Mouse (Mus musculus) hindbrain, embryonic 15.5 days (tissue): Measurements from ENCODE around the gene Numb. TPM values are rescaled to one million over a fixed set of nuclear protein-coding genes. Genes with fewer than 3 reads are reported as not detected.

Experiments
- ATAC-seq: fragments of 200-750 bp; cut with Nextera tagmentation; 2 replicates; pipeline ENCODE4 v1.8.0; 2017; ENCODE audit warnings: low read depth, moderate number of reproducible peaks, moderate TSS enrichment; ENCODE audit not compliant: low FRiP score
- H3K27ac ChIP-seq: fragments of 300-500 bp; sonication (generic); replicated peaks from 2 replicates; pipeline ENCODE4 v1.5.1; 2015; ENCODE audit warnings: mild to moderate bottlenecking, inconsistent platforms
- H3K27me3 ChIP-seq: fragments of 300-500 bp; sonication (generic); 2 replicates; pipeline ENCODE4 v1.6.1; 2015; ENCODE audit warnings: control low read depth, inconsistent platforms
- H3K36me3 ChIP-seq: fragments of 300-500 bp; sonication (generic); 2 replicates; pipeline ENCODE4 v1.6.1; 2015; ENCODE audit warnings: control low read depth, inconsistent platforms
- H3K4me1 ChIP-seq: fragments of 300-500 bp; sonication (generic); replicated peaks from 2 replicates; pipeline ENCODE4 v1.6.1; 2015; ENCODE audit warnings: control low read depth, inconsistent platforms
- H3K4me2 ChIP-seq: fragments of 300-500 bp; sonication (generic); 2 replicates; pipeline ENCODE4 v1.6.1; 2015; ENCODE audit warnings: moderate library complexity, mild to moderate bottlenecking, inconsistent platforms
- H3K4me3 ChIP-seq: fragments of 300-500 bp; sonication (generic); 2 replicates; pipeline ENCODE4 v1.5.1; 2015; ENCODE audit warnings: mild to moderate bottlenecking, inconsistent platforms
- H3K9ac ChIP-seq: fragments of 300-500 bp; sonication (generic); 2 replicates; pipeline ENCODE4 v1.6.1; 2015; ENCODE audit warnings: inconsistent platforms
- H3K9me3 ChIP-seq: fragments of 300-500 bp; sonication (generic); 2 replicates; pipeline ENCODE4 v1.6.1; 2016; ENCODE audit warnings: control low read depth, inconsistent platforms
- WGBS: fragments of 180-500 bp; shearing (Covaris S2); methylation state at CpG from one replicate; pipeline ENCODE4 v1.1.7; 2015; 5-methylcytosine and 5-hydroxymethylcytosine counted together
- polyA plus RNA-seq: library from polyadenylated mRNA; unstranded; fragments of >200 nt; fragmentation: Nextera tagmentation; extraction: Ambion mirVana; gene quantifications from 2 replicates; pipeline ENCODE4 v1.2.1, GENCODE M21; 2015

Gene Numb
- polyA plus RNA-seq, 1 experiment from 2014 or later = 17.4 TPM

DNA sequence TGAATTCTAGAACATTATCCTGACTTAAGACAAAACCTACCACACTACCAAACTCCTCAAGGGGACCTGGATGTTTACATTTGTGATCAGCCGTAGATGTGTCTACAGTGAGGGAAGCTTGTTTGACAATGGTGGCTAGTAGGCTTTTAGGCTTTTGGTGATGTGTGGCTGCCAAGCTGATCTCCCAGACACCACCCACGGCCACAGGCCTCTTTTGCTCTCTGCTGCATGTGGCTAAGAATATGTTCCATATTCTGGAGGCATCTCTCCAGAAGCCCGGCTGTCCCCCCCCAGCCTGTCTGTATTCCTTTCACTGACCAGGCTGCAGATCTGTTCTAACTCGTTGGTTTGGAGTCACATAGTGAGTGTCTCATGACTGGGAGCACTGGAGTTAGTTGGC is 131.0 kb downstream of the Numb start:
- 76% methylated on average over 4 of the region's 4 CpGs for WGBS
- Histone ChIP-seq H3K4me1 (no peaks in the 10 kb centered on the region), H3K4me2 (no peak overlapping the region), H3K27me3 (no peaks in the 10 kb centered on the region), H3K36me3 (peaks cover 4% of the 10 kb centered on the region; the same call in 1 of the 2 replicates), H3K27ac (peak overlapping the region; percentile 58; the same call in 1 of the 2 replicates), H3K9me3 (no peaks in the 10 kb centered on the region), H3K9ac (no peak overlapping the region), H3K4me3 (no peak overlapping the region)
- ATAC-seq = no peak

DNA sequence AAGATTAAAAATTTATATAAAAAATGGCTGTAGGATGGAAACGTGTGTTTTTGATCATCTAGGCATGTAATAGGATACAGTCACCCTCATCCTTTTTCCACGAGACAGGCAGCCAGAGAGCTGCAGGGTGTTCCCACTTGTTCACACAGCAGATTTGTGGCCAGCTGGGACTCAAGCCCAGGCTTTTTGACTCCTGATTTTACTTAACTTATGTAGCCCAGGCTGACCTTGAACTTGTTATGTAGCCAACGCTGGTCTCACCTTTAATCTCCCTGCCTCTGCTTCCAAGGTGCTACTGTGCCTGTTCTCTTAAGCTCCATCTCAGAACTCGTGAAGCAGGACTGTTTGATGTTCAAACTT is 132.0 kb downstream of the Numb start:
- WGBS = 60% methylated on average over 4 of the region's 4 CpGs
- no peaks in the 10 kb centered on the region for H3K4me1 ChIP-seq
- H3K4me2 ChIP-seq = no peak overlapping the region
- no peak overlapping the region for H3K4me3 ChIP-seq
- H3K9ac ChIP-seq = no peak overlapping the region
- no peaks in the 10 kb centered on the region for H3K36me3 ChIP-seq
- H3K27ac ChIP-seq = no peak overlapping the region; the same call in 1 of the 2 replicates
- H3K9me3 ChIP-seq = no peaks in the 10 kb centered on the region
- H3K27me3 ChIP-seq = no peaks in the 10 kb centered on the region
- no peak for ATAC-seq

DNA sequence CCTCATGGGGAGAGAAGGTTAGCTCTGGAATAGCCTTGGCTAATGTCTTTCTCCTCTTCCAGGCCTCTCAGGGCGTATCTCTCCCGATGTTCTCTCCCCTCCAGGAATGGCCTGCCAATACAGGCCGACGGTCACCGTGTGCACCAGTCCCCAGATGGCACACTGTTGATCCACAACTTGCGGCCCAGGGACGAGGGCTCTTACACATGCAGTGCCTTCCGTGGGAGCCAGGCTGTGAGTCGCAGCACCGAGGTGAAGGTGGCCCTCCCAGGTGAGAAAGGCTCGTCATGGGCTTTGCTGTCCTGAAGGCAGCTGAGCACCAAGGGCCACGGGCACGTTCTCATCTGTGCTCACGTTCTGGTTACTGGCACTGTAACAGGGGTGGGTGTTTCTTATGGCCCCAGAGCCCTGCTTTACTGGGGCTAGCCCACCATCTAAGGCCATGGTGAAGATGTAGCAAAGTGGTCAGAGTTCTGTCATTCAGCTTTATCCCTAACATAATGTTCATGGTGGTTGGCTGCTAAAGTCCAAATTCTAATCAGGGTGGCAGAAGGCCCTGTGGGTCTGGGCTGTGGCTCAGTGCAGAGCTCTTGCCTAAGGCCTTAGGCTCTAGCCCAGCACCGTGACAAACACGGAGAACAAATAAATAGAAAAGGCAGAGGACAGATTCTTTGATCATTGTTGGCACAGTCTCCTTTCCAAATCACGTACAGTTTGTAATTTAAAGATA is 132.5 kb downstream of the Numb start:
- ATAC-seq = no peak
- H3K9me3 ChIP-seq = no peaks in the 10 kb centered on the region
- no peak overlapping the region for H3K4me3 ChIP-seq
- H3K36me3 ChIP-seq = no peaks in the 10 kb centered on the region
- no peak overlapping the region for H3K4me2 ChIP-seq
- H3K9ac ChIP-seq = no peak overlapping the region
- 84% methylated on average over 17 of the region's 17 CpGs for WGBS
- H3K4me1 ChIP-seq = no peaks in the 10 kb centered on the region
- H3K27ac ChIP-seq = no peak overlapping the region
- H3K27me3 ChIP-seq = no peaks in the 10 kb centered on the region

DNA sequence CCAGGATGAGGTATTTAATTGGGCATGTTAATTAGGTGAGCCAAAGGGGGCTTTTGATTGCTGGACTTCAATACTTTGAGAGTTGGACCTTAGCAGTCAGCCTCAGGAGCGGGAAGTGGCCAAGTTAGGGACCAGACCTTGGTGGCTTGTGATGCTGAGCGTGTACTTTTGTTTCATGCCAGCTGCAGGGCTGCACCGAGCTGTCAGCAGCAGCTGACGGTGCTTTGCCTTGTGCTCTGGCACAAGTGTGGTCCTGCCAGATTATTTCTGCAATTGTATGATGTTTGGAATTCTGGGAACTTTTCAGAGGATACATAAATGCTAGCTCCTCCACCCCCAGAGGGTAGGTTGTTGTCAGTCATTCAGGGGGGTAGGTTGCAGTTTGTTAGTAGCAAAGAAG is 136.4 kb downstream of the Numb start:
- H3K9ac ChIP-seq = no peak overlapping the region
- H3K9me3 ChIP-seq = no peaks in the 10 kb centered on the region
- no peak overlapping the region for H3K27ac ChIP-seq
- H3K4me3 ChIP-seq = no peak overlapping the region
- 56% methylated on average over 4 of the region's 4 CpGs for WGBS
- no peak overlapping the region for H3K4me2 ChIP-seq
- no peaks in the 10 kb centered on the region for H3K4me1 ChIP-seq
- no peaks in the 10 kb centered on the region for H3K36me3 ChIP-seq
- H3K27me3 ChIP-seq = no peaks in the 10 kb centered on the region
- ATAC-seq = no peak

DNA sequence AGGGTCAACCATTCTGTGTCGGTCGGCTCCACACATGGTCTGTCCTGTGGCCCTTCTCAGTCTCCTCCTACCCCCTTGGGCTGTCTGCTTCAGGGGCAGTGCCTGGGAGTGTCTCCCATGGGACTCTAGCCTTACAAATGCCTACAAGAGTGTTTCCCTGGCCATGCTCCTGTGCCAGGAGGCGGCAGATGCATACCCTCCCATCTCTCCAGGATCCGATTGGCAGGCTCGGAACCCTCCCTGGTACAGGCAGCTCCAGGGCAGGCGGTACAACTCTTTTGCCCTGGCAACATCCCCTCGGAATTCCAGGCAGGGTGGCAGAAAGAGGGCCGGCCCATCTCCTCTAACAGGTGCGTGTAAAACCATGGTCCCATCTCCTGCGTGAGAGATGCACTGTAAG is 139.1 kb downstream of the Numb start:
- Histone ChIP-seq H3K9ac (no peak overlapping the region), H3K4me1 (no peaks in the 10 kb centered on the region), H3K4me3 (no peak overlapping the region), H3K27me3 (no peaks in the 10 kb centered on the region), H3K4me2 (no peak overlapping the region), H3K9me3 (no peaks in the 10 kb centered on the region), H3K36me3 (no peaks in the 10 kb centered on the region), H3K27ac (no peak overlapping the region)
- no peak for ATAC-seq
- WGBS = 75% methylated on average over 10 of the region's 10 CpGs

DNA sequence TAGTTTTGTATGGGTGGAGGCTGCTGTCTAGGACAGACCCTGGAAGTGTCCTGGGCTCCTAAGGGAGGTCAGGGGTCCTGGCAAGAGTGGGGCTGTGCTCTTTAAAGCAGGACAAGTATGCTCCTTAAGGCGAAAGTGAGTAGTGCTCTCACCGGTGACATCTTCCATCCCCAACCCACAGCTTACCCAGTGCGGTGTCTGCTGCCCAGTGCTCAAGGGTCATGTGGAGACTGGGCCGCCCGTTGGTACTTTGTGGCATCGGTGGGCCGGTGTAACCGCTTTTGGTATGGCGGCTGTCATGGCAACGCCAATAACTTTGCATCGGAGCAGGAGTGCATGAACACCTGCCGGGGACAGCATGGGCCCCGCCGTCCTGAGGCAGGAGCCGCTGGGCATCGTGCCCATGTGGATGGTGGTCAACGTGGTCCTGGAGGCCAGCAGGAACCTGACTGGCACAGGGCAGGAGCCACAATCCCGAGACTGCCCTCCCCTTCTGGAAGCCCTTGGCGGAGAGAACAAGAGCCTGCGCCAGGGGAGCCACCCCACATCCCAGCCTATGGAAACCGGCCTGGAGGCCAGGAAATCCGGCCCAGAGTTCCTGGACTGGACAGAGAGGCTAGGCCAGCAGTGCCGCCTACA is 140.0 kb downstream of the Numb start:
- no peak overlapping the region for H3K27ac ChIP-seq
- no peaks in the 10 kb centered on the region for H3K9me3 ChIP-seq
- no peak overlapping the region for H3K4me2 ChIP-seq
- no peaks in the 10 kb centered on the region for H3K4me1 ChIP-seq
- H3K4me3 ChIP-seq = no peak overlapping the region
- WGBS = 61% methylated on average over 23 of the region's 23 CpGs
- no peaks in the 10 kb centered on the region for H3K27me3 ChIP-seq
- H3K36me3 ChIP-seq = no peaks in the 10 kb centered on the region
- peak; percentile 60; the same call in 1 of the 2 replicates for ATAC-seq
- no peak overlapping the region for H3K9ac ChIP-seq

DNA sequence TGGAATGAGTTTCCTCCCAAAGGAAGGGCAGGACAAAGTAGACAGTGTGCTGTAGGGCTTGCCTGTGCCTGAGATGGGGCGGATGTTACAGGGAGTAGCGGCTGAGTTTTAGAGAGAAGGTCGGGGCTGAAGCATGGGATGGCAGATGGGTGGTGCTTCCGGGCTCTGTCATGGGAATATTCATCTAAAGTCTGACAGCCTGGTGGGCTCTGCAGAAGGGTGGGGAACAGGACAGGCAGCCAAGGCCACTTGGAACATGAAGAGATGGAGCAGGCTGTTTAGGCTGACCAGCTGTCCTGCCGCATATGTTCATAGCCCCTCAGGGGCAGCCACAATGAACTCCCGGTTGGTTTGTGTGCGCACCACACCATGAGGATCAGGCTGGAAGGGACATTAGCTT is 140.5 kb downstream of the Numb start:
- H3K4me3 ChIP-seq = no peak overlapping the region
- no peaks in the 10 kb centered on the region for H3K27me3 ChIP-seq
- H3K27ac ChIP-seq = no peak overlapping the region
- 44% methylated on average over 7 of the region's 7 CpGs for WGBS
- no peaks in the 10 kb centered on the region for H3K4me1 ChIP-seq
- no peak overlapping the region for H3K9ac ChIP-seq
- no peaks in the 10 kb centered on the region for H3K9me3 ChIP-seq
- H3K4me2 ChIP-seq = no peak overlapping the region
- H3K36me3 ChIP-seq = no peaks in the 10 kb centered on the region
- ATAC-seq = peak; percentile 32; the same call in 1 of the 2 replicates

DNA sequence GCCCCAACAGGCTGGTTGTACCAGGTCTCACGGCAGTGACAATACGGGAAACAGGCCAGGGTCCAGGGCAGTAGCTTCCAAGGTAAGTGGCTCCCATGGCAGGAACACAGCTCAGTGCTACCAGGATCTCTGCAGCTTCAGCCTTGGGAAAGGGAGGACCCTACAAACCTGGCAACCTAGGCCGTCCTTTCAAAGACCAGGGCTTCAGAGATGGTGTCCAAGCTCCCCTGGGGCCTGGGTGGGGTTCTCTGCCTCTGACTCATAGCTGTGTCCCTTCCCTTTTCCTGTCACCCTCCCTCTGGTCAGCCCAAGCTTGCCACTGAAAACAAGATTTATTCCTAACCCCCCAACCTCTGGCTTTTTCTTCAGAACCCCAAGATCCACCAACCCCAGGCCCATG is 141.6 kb downstream of the Numb start:
- H3K9ac ChIP-seq = no peak overlapping the region
- no peaks in the 10 kb centered on the region for H3K9me3 ChIP-seq
- H3K4me3 ChIP-seq = no peak overlapping the region
- H3K27ac ChIP-seq = no peak overlapping the region
- no peak for ATAC-seq
- WGBS = 92% methylated on average over 3 of the region's 3 CpGs
- H3K4me2 ChIP-seq = no peak overlapping the region
- no peaks in the 10 kb centered on the region for H3K27me3 ChIP-seq
- H3K4me1 ChIP-seq = no peaks in the 10 kb centered on the region
- H3K36me3 ChIP-seq = no peaks in the 10 kb centered on the region

DNA sequence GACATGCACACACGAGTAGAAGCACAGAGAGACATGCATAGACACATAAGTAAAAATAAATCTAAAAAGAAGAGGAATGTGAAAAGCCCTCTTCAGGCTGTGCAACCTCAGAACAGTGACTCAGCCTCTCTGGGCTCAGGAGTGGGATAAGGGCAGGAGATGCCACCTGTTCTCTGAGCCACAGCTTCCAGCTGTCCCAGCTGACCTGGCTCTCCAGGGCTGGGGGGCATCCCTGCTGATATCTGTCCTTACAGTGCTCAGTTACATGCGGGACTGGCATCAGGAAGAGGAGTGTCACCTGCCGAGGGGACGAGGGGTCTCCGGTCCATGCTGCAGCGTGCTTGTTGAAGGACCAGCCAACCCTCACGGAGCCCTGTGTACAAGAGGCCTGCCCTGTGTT is 145.0 kb downstream of the Numb start:
- no peak for ATAC-seq
- WGBS = 89% methylated on average over 7 of the region's 7 CpGs
- no peak overlapping the region for H3K9ac ChIP-seq

DNA sequence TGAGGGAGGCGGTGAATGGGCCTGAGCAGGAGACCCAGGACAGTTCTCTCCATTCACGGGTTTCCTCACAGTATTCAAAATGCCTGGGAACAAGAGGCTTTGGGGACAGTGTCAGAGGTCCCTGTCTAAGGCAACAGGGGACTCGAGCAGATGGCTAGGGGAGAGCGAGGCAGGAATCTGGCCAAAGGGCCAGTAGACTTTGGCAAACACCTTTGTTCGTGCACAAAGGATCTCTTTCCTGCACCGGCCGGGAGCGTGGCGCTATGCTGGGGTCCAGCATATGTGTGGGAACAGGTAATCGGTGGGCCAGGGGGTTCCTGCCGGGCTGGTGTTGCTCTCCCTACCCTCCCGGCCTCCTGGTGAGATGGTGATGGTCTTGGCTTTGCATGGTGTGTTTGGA is 146.1 kb downstream of the Numb start:
- no peak overlapping the region for H3K4me2 ChIP-seq
- H3K4me3 ChIP-seq = no peak overlapping the region
- no peak overlapping the region for H3K9ac ChIP-seq
- no peak for ATAC-seq
- no peak overlapping the region for H3K27ac ChIP-seq
- 58% methylated on average over 12 of the region's 12 CpGs for WGBS
- H3K4me1 ChIP-seq = peaks cover 3% of the 10 kb centered on the region
- no peaks in the 10 kb centered on the region for H3K36me3 ChIP-seq
- H3K9me3 ChIP-seq = no peaks in the 10 kb centered on the region
- no peaks in the 10 kb centered on the region for H3K27me3 ChIP-seq

More for the DNA sequence above, 145.0 kb downstream of the Numb start:
- H3K36me3 ChIP-seq = no peaks in the 10 kb centered on the region
- H3K4me2 ChIP-seq = no peak overlapping the region
- no peaks in the 10 kb centered on the region for H3K4me1 ChIP-seq
- H3K9me3 ChIP-seq = no peaks in the 10 kb centered on the region
- H3K27me3 ChIP-seq = no peaks in the 10 kb centered on the region
- H3K4me3 ChIP-seq = no peak overlapping the region
- no peak overlapping the region for H3K27ac ChIP-seq

DNA sequence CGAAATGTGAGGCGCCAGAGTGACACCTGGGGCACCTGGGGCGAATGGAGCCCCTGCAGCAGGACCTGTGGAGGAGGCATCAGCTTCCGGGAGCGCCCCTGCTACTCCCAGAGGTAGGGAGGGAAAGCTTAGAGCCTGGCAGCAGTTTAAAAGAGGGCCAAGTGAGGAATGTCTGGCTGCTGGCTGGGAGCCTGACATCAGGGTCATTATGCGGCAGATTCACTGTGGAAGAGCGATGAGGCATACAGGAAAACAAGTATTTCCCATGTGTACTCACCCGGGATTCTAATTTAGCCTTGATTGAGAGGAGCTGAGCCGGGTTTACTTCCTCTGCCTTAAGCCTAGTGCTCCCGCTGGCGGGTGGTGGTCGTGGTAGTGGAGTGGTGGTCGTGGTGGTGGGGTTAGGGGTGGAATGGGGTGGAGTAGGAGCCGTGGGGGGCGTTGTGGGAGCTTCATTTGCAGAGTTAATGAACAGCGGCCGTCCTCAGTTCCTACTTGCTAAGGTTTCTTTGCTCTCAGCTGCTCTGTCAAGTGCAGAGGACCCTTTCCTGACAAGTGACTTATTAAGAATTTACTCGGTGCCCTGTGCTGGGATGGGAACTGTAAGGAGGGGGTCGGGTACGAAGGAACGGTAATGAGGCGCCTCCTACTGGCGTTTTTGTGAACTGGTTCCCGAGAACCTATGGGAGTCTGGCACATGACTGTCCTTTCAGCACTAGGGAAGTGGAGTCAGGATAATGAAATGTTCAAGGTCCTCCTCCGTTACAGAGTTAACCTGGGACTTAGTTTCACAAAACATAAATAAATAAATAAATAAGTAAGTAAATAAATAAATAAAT is 151.1 kb downstream of the Numb start:
- peak; percentile 57; the same call in 1 of the 2 replicates for ATAC-seq
- no peak overlapping the region for H3K27ac ChIP-seq

DNA sequence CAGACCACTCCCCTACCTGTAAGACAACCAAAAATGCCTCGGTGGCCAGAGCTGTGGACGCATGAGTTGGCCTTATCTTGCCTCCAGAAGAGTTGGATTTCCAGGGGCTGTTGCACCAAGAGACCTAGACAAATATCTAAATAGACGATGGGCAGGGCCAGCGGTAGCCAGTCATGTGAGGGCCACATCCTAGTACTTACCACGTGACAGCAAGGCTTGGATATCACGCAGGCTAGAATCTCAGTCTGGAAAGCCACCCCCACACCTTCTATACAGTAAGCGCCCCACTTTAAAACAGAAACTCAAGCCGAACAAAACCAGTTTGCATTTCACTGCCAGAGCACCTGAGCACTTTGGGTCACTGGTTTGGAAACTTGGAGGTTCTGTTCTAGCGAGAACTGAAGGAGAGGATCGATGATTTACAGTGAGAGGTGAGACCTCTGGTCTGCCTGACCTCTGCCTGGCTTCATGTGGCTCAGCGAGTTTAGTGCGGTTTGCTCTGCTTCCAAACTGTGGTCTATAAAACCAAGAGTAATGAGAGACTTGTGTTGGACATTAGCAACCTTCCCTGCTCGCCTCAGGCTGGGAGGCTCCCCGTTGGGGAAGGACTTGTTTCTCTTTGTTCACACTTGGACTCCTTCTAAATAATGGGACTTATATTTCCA is 153.4 kb downstream of the Numb start:
- Histone ChIP-seq H3K4me2 (no peak overlapping the region), H3K27me3 (no peaks in the 10 kb centered on the region), H3K36me3 (no peaks in the 10 kb centered on the region), H3K9ac (no peak overlapping the region), H3K27ac (no peak overlapping the region), H3K4me3 (no peak overlapping the region), H3K4me1 (peaks cover 23% of the 10 kb centered on the region), H3K9me3 (no peaks in the 10 kb centered on the region)
- no peak for ATAC-seq
- 83% methylated on average over 14 of the region's 14 CpGs for WGBS

More for the DNA sequence above, 151.1 kb downstream of the Numb start:
- no peak overlapping the region for H3K4me3 ChIP-seq
- H3K4me2 ChIP-seq = peak overlapping the region; percentile 49
- no peaks in the 10 kb centered on the region for H3K27me3 ChIP-seq
- no peaks in the 10 kb centered on the region for H3K9me3 ChIP-seq
- no peak overlapping the region for H3K9ac ChIP-seq
- WGBS = 4% methylated on average over 25 of the region's 25 CpGs
- H3K36me3 ChIP-seq = no peaks in the 10 kb centered on the region
- peaks cover 11% of the 10 kb centered on the region for H3K4me1 ChIP-seq
